Mouse (Mus musculus) stomach, embryonic 15.5 days (tissue): ENCODE results near the gene Snta1. TPM values are rescaled to one million over a fixed set of nuclear protein-coding genes. Genes with fewer than 3 reads are reported as not detected.

ENCODE experiments used
- ATAC-seq: fragments of 200-750 bp; cut with Nextera tagmentation; 2 replicates; pipeline ENCODE4 v1.8.0; 2017; ENCODE audit warnings: low read depth, moderate number of reproducible peaks, moderate TSS enrichment; ENCODE audit not compliant: insufficient read depth, low FRiP score
- H3K27ac ChIP-seq: fragments of 300-500 bp; sonication (generic); 2 replicates; pipeline ENCODE4 v1.5.1; 2015; ENCODE audit warnings: mild to moderate bottlenecking, inconsistent platforms
- H3K27me3 ChIP-seq: fragments of 300-500 bp; sonication (generic); replicated peaks from 2 replicates; pipeline ENCODE4 v1.6.1; 2015; ENCODE audit warnings: inconsistent platforms
- H3K36me3 ChIP-seq: fragments of 300-500 bp; sonication (generic); 2 replicates; pipeline ENCODE4 v1.6.1; 2015; ENCODE audit warnings: inconsistent platforms
- H3K4me1 ChIP-seq: fragments of 300-500 bp; sonication (generic); 2 replicates; pipeline ENCODE4 v1.6.1; 2015; ENCODE audit warnings: inconsistent platforms
- H3K4me2 ChIP-seq: fragments of 300-500 bp; sonication (generic); 2 replicates; pipeline ENCODE4 v1.6.1; 2015; ENCODE audit warnings: mild to moderate bottlenecking, inconsistent platforms
- H3K4me3 ChIP-seq: fragments of 300-500 bp; sonication (generic); replicated peaks from 2 replicates; pipeline ENCODE4 v1.5.1; 2015; ENCODE audit warnings: inconsistent platforms
- H3K9ac ChIP-seq: fragments of 300-500 bp; sonication (generic); 2 replicates; pipeline ENCODE4 v1.6.1; 2015; ENCODE audit warnings: inconsistent platforms
- H3K9me3 ChIP-seq: fragments of 300-500 bp; sonication (generic); 2 replicates; pipeline ENCODE4 v1.6.1; 2016; ENCODE audit warnings: inconsistent platforms
- WGBS: fragments of 180-500 bp; shearing (Covaris S2); methylation state at CpG from one replicate; pipeline ENCODE4 v1.1.7; 2015; 5-methylcytosine and 5-hydroxymethylcytosine counted together
- polyA plus RNA-seq: library from polyadenylated mRNA; unstranded; fragments of >200 nt; fragmentation: Nextera tagmentation; extraction: Ambion mirVana; gene quantifications from 2 replicates; pipeline ENCODE4 v1.2.1, GENCODE M21; 2015

Gene Snta1
- polyA plus RNA-seq, 1 experiment from 2014 or later = 7.5 TPM

- 68% methylated on average over 2 of the region's 2 CpGs for WGBS
- Histone ChIP-seq H3K36me3 (no peaks in the 10 kb centered on the region; the same call in 1 of the 2 replicates), H3K27me3 (no peaks in the 10 kb centered on the region)
Observed at GRCm38 (mm10) chr2:154339356-154339755, 68.5 kb downstream of the Snta1 start.

GRCm38 (mm10) chr2:154338161-154338560, 69.7 kb downstream of the Snta1 start:
- 80% methylated on average over 1 of the region's 1 CpGs for WGBS
- no peak overlapping the region for H3K27ac ChIP-seq
- no peak for ATAC-seq
- H3K4me1 ChIP-seq = no peaks in the 10 kb centered on the region
- no peak overlapping the region for H3K4me2 ChIP-seq
- no peak overlapping the region for H3K9ac ChIP-seq
- no peak overlapping the region for H3K4me3 ChIP-seq
- no peaks in the 10 kb centered on the region for H3K9me3 ChIP-seq
- no peaks in the 10 kb centered on the region; the same call in 1 of the 2 replicates for H3K36me3 ChIP-seq
- H3K27me3 ChIP-seq = no peaks in the 10 kb centered on the region

More at GRCm38 (mm10) chr2:154339356-154339755, 68.5 kb downstream of the Snta1 start:
- no peak for ATAC-seq
- Histone ChIP-seq H3K4me1 (no peaks in the 10 kb centered on the region), H3K27ac (no peak overlapping the region), H3K4me3 (no peak overlapping the region), H3K9ac (no peak overlapping the region), H3K9me3 (no peaks in the 10 kb centered on the region), H3K4me2 (no peak overlapping the region)

- H3K36me3 ChIP-seq = no peaks in the 10 kb centered on the region
- no peak for ATAC-seq
Observed at GRCm38 (mm10) chr2:154335572-154335971, 72.3 kb downstream of the Snta1 start.

GRCm38 (mm10) chr2:154326852-154327251, 81.0 kb downstream of the Snta1 start:
- no peaks in the 10 kb centered on the region for H3K4me1 ChIP-seq
- ATAC-seq = no peak
- WGBS = 68% methylated on average over 3 of the region's 3 CpGs
- no peaks in the 10 kb centered on the region for H3K27me3 ChIP-seq
- H3K4me2 ChIP-seq = no peak overlapping the region
- no peaks in the 10 kb centered on the region for H3K9me3 ChIP-seq
- H3K36me3 ChIP-seq = no peaks in the 10 kb centered on the region
- H3K9ac ChIP-seq = no peak overlapping the region
- no peak overlapping the region for H3K27ac ChIP-seq
- no peak overlapping the region for H3K4me3 ChIP-seq

More at GRCm38 (mm10) chr2:154335572-154335971, 72.3 kb downstream of the Snta1 start:
- H3K4me3 ChIP-seq = no peak overlapping the region
- H3K27me3 ChIP-seq = no peaks in the 10 kb centered on the region
- no peak overlapping the region for H3K27ac ChIP-seq
- no peak overlapping the region for H3K4me2 ChIP-seq
- H3K9me3 ChIP-seq = no peaks in the 10 kb centered on the region
- 75% methylated on average over 4 of the region's 4 CpGs for WGBS
- H3K4me1 ChIP-seq = no peaks in the 10 kb centered on the region
- no peak overlapping the region for H3K9ac ChIP-seq

Other genes with a start within 250 kb of the Snta1 start
- not detected in 2 replicates for gene Bpifa5, start 245.5 kb downstream of the Snta1 start, polyA plus RNA-seq
- 234 and 239 TPM in 2 replicates for gene Bpifb1, start 217.3 kb downstream of the Snta1 start, polyA plus RNA-seq
- gene Bpifb5, start 184.4 kb downstream of the Snta1 start, polyA plus RNA-seq = 0.36 and 0.83 TPM in 2 replicates
- gene Bpifb9a, start 150.2 kb downstream of the Snta1 start, polyA plus RNA-seq = not detected in 2 replicates
- gene Bpifb9b, start 100.9 kb downstream of the Snta1 start, polyA plus RNA-seq = not detected in 2 replicates
- 15.6 and 18.3 TPM in 2 replicates for gene Cdk5rap1, start 35.1 kb downstream of the Snta1 start, polyA plus RNA-seq
- 32.1 and 34.7 TPM in 2 replicates for gene Cbfa2t2, start 28.4 kb upstream of the Snta1 start, polyA plus RNA-seq
- gene 1700003F12Rik, start 139.0 kb upstream of the Snta1 start, polyA plus RNA-seq = 0.59 and 1.5 TPM in 2 replicates
- gene Actl10, start 143.7 kb upstream of the Snta1 start, polyA plus RNA-seq = 0.12 and 0.37 TPM in 2 replicates
- gene Necab3, start 150.8 kb upstream of the Snta1 start, polyA plus RNA-seq = 2.4 and 2.5 TPM in 2 replicates
- 20.2 and 21.1 TPM in 2 replicates for gene E2f1, start 161.8 kb upstream of the Snta1 start, polyA plus RNA-seq
- 26.8 and 30.2 TPM in 2 replicates for gene Pxmp4, start 195.6 kb upstream of the Snta1 start, polyA plus RNA-seq
- gene Zfp341, start 205.2 kb upstream of the Snta1 start, polyA plus RNA-seq = 0.83 and 0.88 TPM in 2 replicates
- gene 4930519P11Rik, start 205.3 kb upstream of the Snta1 start, polyA plus RNA-seq = 0.30 and 0.78 TPM in 2 replicates
- 35.9 and 40.0 TPM in 2 replicates for gene Chmp4b, start 243.6 kb upstream of the Snta1 start, polyA plus RNA-seq